Mouse (Mus musculus) gastrocnemius, postnatal 36 days (tissue): ENCODE measurements around the gene Opa3. TPM values are rescaled to one million over a fixed set of nuclear protein-coding genes. Genes with fewer than 3 reads are reported as not detected.

Experiments
- DNase-seq, 2 experiments: peaks; one replicate each; pipeline ENCODE4 v3.0.0; 2022
- intact Hi-C: fragments of 180-260 bp; cut with DNase I; formaldehyde crosslinking; loops from one replicate; pipeline ENCODE4 v1.15.1; 2025
- total RNA-seq, 2 experiments: library from RNA; stranded (reverse); gene quantifications; 2 replicates each; pipeline ENCODE4 v1.2.3; 2021

Opa3 gene
- total RNA-seq, 2 experiments from 2014 or later, result 36.9 to 39.9 TPM

- DNase-seq, result no peak
- intact Hi-C loops, result no loop called here
Observed at GRCm38 (mm10) chr7:19213385-19213784, 14.7 kb upstream of the Opa3 start.

GRCm38 (mm10) chr7:19214369-19214768, 13.8 kb upstream of the Opa3 start:
- intact Hi-C loops, result no loop called here
- no peak for DNase-seq

GRCm38 (mm10) chr7:19214940-19215339, 13.2 kb upstream of the Opa3 start:
- intact Hi-C loops, result no loop called here
- no peak for DNase-seq

- intact Hi-C loops, result no loop called here
- DNase-seq, result no peak
Observed at GRCm38 (mm10) chr7:19217492-19217891, 10.6 kb upstream of the Opa3 start.

- intact Hi-C loops, result no loop called here
- DNase-seq, result no peak
Observed at GRCm38 (mm10) chr7:19217944-19218343, 10.2 kb upstream of the Opa3 start.

GRCm38 (mm10) chr7:19220061-19220460, 8.1 kb upstream of the Opa3 start:
- no peak for DNase-seq
- intact Hi-C loops, result no loop called here

GRCm38 (mm10) chr7:19222189-19222588, 5.9 kb upstream of the Opa3 start:
- intact Hi-C loops, result no loop called here
- no peak for DNase-seq

- DNase-seq, result no peak
- intact Hi-C loops, result no loop called here
Observed at GRCm38 (mm10) chr7:19222875-19223274, 5.3 kb upstream of the Opa3 start.

- intact Hi-C loops, result no loop called here
- no peak for DNase-seq
Observed at GRCm38 (mm10) chr7:19224933-19225332, 3.2 kb upstream of the Opa3 start.

GRCm38 (mm10) chr7:19226817-19227797, 1.0 kb upstream of the Opa3 start:
- DNase-seq, result no peak
- intact Hi-C loops, result no loop called here

- intact Hi-C loops, result no loop called here
- DNase-seq, result no peak
Observed at GRCm38 (mm10) chr7:19228793-19229148, 637 bp downstream of the Opa3 start.

GRCm38 (mm10) chr7:19229404-19229803, 1.3 kb downstream of the Opa3 start:
- intact Hi-C loops, result no loop called here
- no peak for DNase-seq

GRCm38 (mm10) chr7:19230041-19230580, 2.0 kb downstream of the Opa3 start:
- DNase-seq, result no peak
- intact Hi-C loops, result no loop called here

GRCm38 (mm10) chr7:19230899-19231298, 2.8 kb downstream of the Opa3 start:
- DNase-seq, result no peak
- intact Hi-C loops, result no loop called here

GRCm38 (mm10) chr7:19231849-19232248, 3.7 kb downstream of the Opa3 start:
- DNase-seq, result no peak
- intact Hi-C loops, result no loop called here

GRCm38 (mm10) chr7:19234652-19235051, 6.5 kb downstream of the Opa3 start:
- DNase-seq, result no peak
- intact Hi-C loops, result no loop called here

GRCm38 (mm10) chr7:19235092-19235671, 7.0 kb downstream of the Opa3 start:
- intact Hi-C loops, result no loop called here
- DNase-seq, result no peak

- intact Hi-C loops, result no loop called here
- peak in 1 of 2 experiments; percentile 39 for DNase-seq
Observed at GRCm38 (mm10) chr7:19236411-19236810, 8.3 kb downstream of the Opa3 start.

GRCm38 (mm10) chr7:19238344-19238743, 10.2 kb downstream of the Opa3 start:
- DNase-seq, result peak in 1 of 2 experiments; percentile 17
- intact Hi-C loops, result loop anchor here (2.0 kb wide), 1 partner anchor 44 kb away; the partner anchor contains the start of gene Rtn2

- intact Hi-C loops, result loop anchor here (2.0 kb wide), 1 partner anchor 43 kb away; the partner anchor contains the start of gene Rtn2
- peak; percentile 88 to 90 for DNase-seq
Observed at GRCm38 (mm10) chr7:19239423-19239822, 11.3 kb downstream of the Opa3 start.

GRCm38 (mm10) chr7:19239986-19240385, 11.9 kb downstream of the Opa3 start:
- intact Hi-C loops, result loop anchor here (2.0 kb wide), 1 partner anchor 43 kb away; the partner anchor contains the start of gene Rtn2
- no peak for DNase-seq
